Comparison of ENCODE assay signal across 17 mouse cellular contexts in genomic region chr6:6875136-6875535, GRCm38 (mm10). TPM values are rescaled to one million over a fixed set of nuclear protein-coding genes. Genes with fewer than 3 reads are reported as not detected.
DNase-seq lines count a peak whose midpoint lies in the region; ATAC-seq lines count a peak whose summit lies in the region.
"Had no signal": no experiment of that assay in that cellular context is flagged by ENCODE, and none has a peak within 500 bp of the region (broad histone marks: within the 10 kb centered on the region; RNA-seq: fewer than 3 reads in every experiment).

No protein-coding gene starts in this region.

- ATAC-seq in neural tube, embryonic 15.5 days (ENCODE audit: low FRiP score) = no peak
- no peak for ATAC-seq in embryonic facial prominence, embryonic 15.5 days (ENCODE audit: insufficient number of reproducible peaks, low FRiP score, low TSS enrichment, low read depth)
- ATAC-seq: intestine, postnatal 0 days; lung, postnatal 0 days had no signal

- no peak overlapping the region for H3K4me2 ChIP-seq in neural tube, embryonic 15.5 days
- peak overlapping the region; percentile 22 for H3K4me2 ChIP-seq in embryonic facial prominence, embryonic 15.5 days (replicated peaks)

- H3K9me3 ChIP-seq in neural tube, embryonic 15.5 days (replicated peaks) = no peaks in the 10 kb centered on the region
- H3K9me3 ChIP-seq in embryonic facial prominence, embryonic 15.5 days (replicated peaks) = no peaks in the 10 kb centered on the region

- no peak overlapping the region for H3K4me3 ChIP-seq in neural tube, embryonic 15.5 days (replicated peaks)
- peak overlapping the region; percentile 11 for H3K4me3 ChIP-seq in embryonic facial prominence, embryonic 15.5 days (replicated peaks)
- H3K4me3 ChIP-seq: erythroblast, embryonic 14.5 days had no signal

- H3K36me3 ChIP-seq in neural tube, embryonic 15.5 days = no peaks in the 10 kb centered on the region
- no peaks in the 10 kb centered on the region for H3K36me3 ChIP-seq in embryonic facial prominence, embryonic 15.5 days

- 2% methylated on average over 11 of the region's 11 CpGs for WGBS in neural tube, embryonic 15.5 days
- WGBS in embryonic facial prominence, embryonic 15.5 days = 4% methylated on average over 11 of the region's 11 CpGs

- no peak overlapping the region for H3K9ac ChIP-seq in neural tube, embryonic 15.5 days (replicated peaks)
- no peak overlapping the region for H3K9ac ChIP-seq in embryonic facial prominence, embryonic 15.5 days

- peaks cover 94% of the 10 kb centered on the region for H3K27me3 ChIP-seq in neural tube, embryonic 15.5 days (replicated peaks)
- peaks cover 94% of the 10 kb centered on the region for H3K27me3 ChIP-seq in embryonic facial prominence, embryonic 15.5 days

- H3K27ac ChIP-seq in neural tube, embryonic 15.5 days (replicated peaks) = no peak overlapping the region
- H3K27ac ChIP-seq in embryonic facial prominence, embryonic 15.5 days (replicated peaks) = 0 out of 2 replicates have a peak overlapping the region, but pooled peaks have one; percentile 28

- H3K4me1 ChIP-seq in neural tube, embryonic 15.5 days = 0 out of 2 replicates have a peak, but pooled peaks cover 4% of the 10 kb centered on the region
- H3K4me1 ChIP-seq in embryonic facial prominence, embryonic 15.5 days = peaks cover 33% of the 10 kb centered on the region

- peak; percentile 62 for DNase-seq in neural tube, embryonic 10.5 days (ENCODE audit: extremely low spot score, low spot score)
- peak; percentile 22 for DNase-seq in mesoderm, embryonic 11.5 days (ENCODE audit: low read depth, low spot score)
- no peak for DNase-seq in adrenal gland, postnatal 25 days
- DNase-seq in kidney, adult 9 months = no peak
- no peak for DNase-seq in kidney, adult 8-10 months
- DNase-seq: cerebellum, adult 8-10 months; heart, postnatal 14 days; layer of hippocampus, adult 9-11 months; liver; right cerebral cortex, adult 18-20 months; thymus, adult 2 months had no signal

RNA-seq across cellular contexts. Expression of gene Dlx5, which starts 6.7 kb away (rescaled TPM):
- polyA plus RNA-seq in neural tube, embryonic 15.5 days (2015; fragmentation: Nextera tagmentation; extraction: Ambion mirVana) = 0.41 and 0.83 TPM in 2 replicates
- 46.9 and 56.0 TPM in 2 replicates for polyA plus RNA-seq in embryonic facial prominence, embryonic 15.5 days (2015; fragmentation: Nextera tagmentation; extraction: Ambion mirVana)
- total RNA-seq in adrenal gland, postnatal 25 days (2021) = not detected in 2 replicates
- total RNA-seq: gastrocnemius, adult 8-10 months had no signal
- polyA plus RNA-seq: erythroblast, embryonic 14.5 days; lung, postnatal 0 days had no signal

RNA-seq across cellular contexts. Expression of gene Dlx6, which starts 12.0 kb away (rescaled TPM):
- 0.41 TPM in 1 of 2 replicates, not detected in the other for polyA plus RNA-seq in neural tube, embryonic 15.5 days (2015; fragmentation: Nextera tagmentation; extraction: Ambion mirVana)
- polyA plus RNA-seq in embryonic facial prominence, embryonic 15.5 days (2015; fragmentation: Nextera tagmentation; extraction: Ambion mirVana) = 2.7 and 3.2 TPM in 2 replicates
- 0.33 TPM in 1 of 2 replicates, not detected in the other for total RNA-seq in adrenal gland, postnatal 25 days (2021)
- total RNA-seq: gastrocnemius, adult 8-10 months; heart, postnatal 14 days had no signal
- polyA plus RNA-seq: erythroblast, embryonic 14.5 days; intestine, postnatal 0 days; lung, postnatal 0 days; thymus, adult 2 months had no signal

Comparison
In these comparisons a context has a peak if more than half of its experiments do, and no peak if none do; other contexts are left out.
1. DNase-seq: peak in neural tube, embryonic 10.5 days (single experiment) and mesoderm, embryonic 11.5 days (single experiment); none in adrenal gland, postnatal 25 days (single experiment), kidney, adult 9 months (single experiment) and kidney, adult 8-10 months (0 of 2).
2. RNA of gene Dlx5, which starts 6.7 kb away (polyA plus RNA-seq): 46.9 to 56.0 TPM in embryonic facial prominence, embryonic 15.5 days; 0.41 to 0.83 TPM in neural tube, embryonic 15.5 days; every median in the first group is over 10 times any median in the second.